Mouse (Mus musculus) A20 (cell line): ENCODE results near the gene Lrrc71.

Source experiments
- DNase-seq: peaks from one replicate; pipeline ENCODE4 v3.0.0-alpha.2; 2011; ENCODE audit warnings: low read depth, low spot score

Gene Lrrc71

DNA sequence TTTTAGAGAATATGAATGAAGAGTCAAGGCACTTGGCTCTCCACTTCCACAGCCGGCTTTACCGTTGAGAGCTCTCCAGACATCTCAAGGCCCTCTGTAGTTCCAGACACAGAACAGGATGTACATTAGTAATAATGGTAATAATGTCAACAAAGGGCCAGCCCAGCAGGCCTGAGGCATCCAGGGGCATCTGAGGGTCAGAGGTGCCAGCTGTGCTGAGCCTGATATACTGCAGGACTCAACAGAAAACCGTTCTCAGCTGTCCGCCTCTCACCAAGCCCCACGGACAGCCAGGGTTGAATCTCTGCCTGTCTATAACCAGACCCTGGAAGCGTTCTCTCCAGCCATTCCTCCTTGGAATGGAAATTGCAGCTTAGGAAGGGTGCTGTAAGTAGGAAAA lies 23.9 kb downstream of the Lrrc71 start:
- no peak for DNase-seq

DNA sequence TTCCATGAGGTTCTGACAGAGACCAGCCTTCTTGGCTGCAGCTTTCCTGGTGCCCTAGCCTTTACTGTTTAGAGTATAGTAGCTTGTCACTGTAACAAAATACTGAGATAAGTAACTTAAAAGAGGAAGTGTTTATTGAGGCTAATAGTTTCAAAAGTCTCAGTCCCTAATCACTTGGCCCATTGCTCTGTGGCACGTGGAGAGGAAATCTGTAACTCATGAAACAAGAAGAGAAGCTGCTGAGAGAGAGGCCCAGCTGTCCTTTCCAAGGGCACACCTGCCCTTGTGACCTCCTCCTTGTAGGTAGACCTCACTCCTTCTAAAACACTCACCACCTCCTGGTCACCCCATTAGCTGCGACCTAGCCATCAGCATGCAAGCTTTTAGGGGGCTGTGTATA lies 29.9 kb downstream of the Lrrc71 start:
- DNase-seq = peak; percentile 75
